In the genomic region with DNA sequence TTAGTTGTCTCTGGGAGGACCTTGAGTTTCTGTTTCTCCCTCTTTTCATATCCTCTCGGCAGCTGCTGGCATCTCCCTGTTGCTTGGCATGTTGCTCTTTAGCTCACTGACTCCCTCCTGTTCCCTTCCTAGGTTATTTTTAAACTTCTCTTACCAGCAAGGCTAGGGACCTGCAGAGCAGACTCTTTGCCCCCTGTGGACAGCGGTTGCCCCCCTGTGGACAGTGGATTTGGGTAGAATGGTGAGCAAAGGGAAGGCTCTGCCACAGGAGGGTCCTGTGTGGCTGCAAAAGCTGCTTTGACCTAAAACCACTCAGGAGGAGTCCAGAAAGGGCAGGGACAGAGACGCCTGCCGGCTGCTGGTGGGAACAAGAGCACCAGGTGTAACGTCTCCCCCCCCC, we compare ENCODE assay signal across 19 mouse cellular contexts. TPM values are rescaled to one million over a fixed set of nuclear protein-coding genes. Genes with fewer than 3 reads are reported as not detected.
DNase-seq lines count a peak whose midpoint lies in the region; ATAC-seq and TF ChIP-seq lines count a peak whose summit lies in the region.
"Had no signal": no experiment of that assay in that cellular context is flagged by ENCODE, and none has a peak within 500 bp of the region (broad histone marks: within the 10 kb centered on the region; RNA-seq: fewer than 3 reads in every experiment).

No protein-coding gene starts in this region.

- no peak overlapping the region for H3K4me2 ChIP-seq in midbrain, embryonic 11.5 days
- H3K4me2 ChIP-seq in midbrain, embryonic 13.5 days (replicated peaks): no peak overlapping the region
- H3K4me2 ChIP-seq: embryonic facial prominence, embryonic 13.5 days; forebrain, embryonic 12.5 days; heart, embryonic 15.5 days; hindbrain, embryonic 12.5 days had no signal

- no peak for TF ChIP-seq EP300 in heart, adult 2 months (IDR thresholded peaks at IDR 0.05; ENCODE audit: insufficient read depth, low read depth, low read length)

- no peaks in the 10 kb centered on the region for H3K9me3 ChIP-seq in heart, embryonic 10.5 days
- no peaks in the 10 kb centered on the region for H3K9me3 ChIP-seq in midbrain, embryonic 11.5 days (ENCODE audit: control insufficient read depth, low read length)
- no peaks in the 10 kb centered on the region for H3K9me3 ChIP-seq in midbrain, embryonic 13.5 days
- H3K9me3 ChIP-seq: embryonic facial prominence, embryonic 13.5 days; forebrain, embryonic 12.5 days; heart, embryonic 15.5 days had no signal

- TF ChIP-seq CTCF in heart, adult 2 months (IDR thresholded peaks at IDR 0.05): peak; percentile 56

- H3K9ac ChIP-seq in heart, adult 2 months (ENCODE audit: low read depth, low read length): no peak overlapping the region
- no peak overlapping the region for H3K9ac ChIP-seq in midbrain, embryonic 11.5 days (ENCODE audit: low read length)
- H3K9ac ChIP-seq in midbrain, embryonic 13.5 days (replicated peaks): no peak overlapping the region
- H3K9ac ChIP-seq: embryonic facial prominence, embryonic 13.5 days; forebrain, embryonic 12.5 days; heart, embryonic 15.5 days; hindbrain, embryonic 12.5 days had no signal

- no peaks in the 10 kb centered on the region for H3K27me3 ChIP-seq in heart, adult 2 months (ENCODE audit: control insufficient read depth, insufficient read depth, low read length)
- H3K27me3 ChIP-seq in heart, embryonic 10.5 days (ENCODE audit: insufficient read depth, poor library complexity, severe bottlenecking): no peaks in the 10 kb centered on the region
- H3K27me3 ChIP-seq in midbrain, embryonic 11.5 days (ENCODE audit: control insufficient read depth, insufficient read depth, low read length): no peaks in the 10 kb centered on the region
- no peaks in the 10 kb centered on the region for H3K27me3 ChIP-seq in midbrain, embryonic 13.5 days
- H3K27me3 ChIP-seq: embryonic facial prominence, embryonic 13.5 days; forebrain, embryonic 12.5 days; heart, embryonic 15.5 days; hindbrain, embryonic 12.5 days had no signal

- WGBS in heart, adult 2 months: 33% methylated on average over 5 of the region's 5 CpGs
- 40% methylated on average over 5 of the region's 5 CpGs for WGBS in heart, embryonic 10.5 days
- WGBS in midbrain, embryonic 11.5 days: 29% methylated on average over 5 of the region's 5 CpGs
- WGBS in midbrain, embryonic 13.5 days: 39% methylated on average over 5 of the region's 5 CpGs

- no peaks in the 10 kb centered on the region for H3K79me2 ChIP-seq in heart, adult 2 months (replicated peaks; ENCODE audit: control insufficient read depth, insufficient read depth, low read length)

- no peak overlapping the region for H3K27ac ChIP-seq in heart, adult 2 months
- H3K27ac ChIP-seq in heart, embryonic 10.5 days: no peak overlapping the region
- no peak overlapping the region for H3K27ac ChIP-seq in midbrain, embryonic 11.5 days (ENCODE audit: low read depth, low read length)
- no peak overlapping the region for H3K27ac ChIP-seq in midbrain, embryonic 13.5 days
- H3K27ac ChIP-seq: embryonic facial prominence, embryonic 13.5 days; forebrain, embryonic 12.5 days; heart, embryonic 15.5 days; hindbrain, embryonic 12.5 days had no signal

- intact Hi-C loops in heart, adult 2 months (cut with DNase I): no loop called here
- intact Hi-C loops in heart, postnatal 10 days (cut with DNase I): no loop called here

- no peaks in the 10 kb centered on the region for H3K36me3 ChIP-seq in heart, adult 2 months (ENCODE audit: control insufficient read depth, insufficient read depth, low read length)
- 0 out of 2 replicates have a peak, but pooled peaks cover 2% of the 10 kb centered on the region for H3K36me3 ChIP-seq in heart, embryonic 10.5 days
- no peaks in the 10 kb centered on the region for H3K36me3 ChIP-seq in midbrain, embryonic 11.5 days (ENCODE audit: control insufficient read depth, insufficient read depth, low read length)
- H3K36me3 ChIP-seq in midbrain, embryonic 13.5 days: no peaks in the 10 kb centered on the region
- H3K36me3 ChIP-seq: embryonic facial prominence, embryonic 13.5 days; forebrain, embryonic 12.5 days; heart, embryonic 15.5 days; hindbrain, embryonic 12.5 days had no signal

- DNase-seq in heart, adult 2 months: peak in 1 of 2 experiments; percentile 32
- DNase-seq in heart, adult 8-10 months (ENCODE audit: low spot score): no peak
- peak; percentile 40 to 42 for DNase-seq in heart, postnatal 10 days
- DNase-seq in heart, embryonic 10.5 days (ENCODE audit: low spot score): no peak
- DNase-seq in midbrain, embryonic 11.5 days (ENCODE audit: low spot score, missing footprints): peak; percentile 12
- DNase-seq in kidney, adult 9 months: no peak
- DNase-seq: adrenal gland, postnatal 25 days; cerebellum, adult 18-20 months; cerebellum, adult 9-11 months; cerebellum, postnatal 36 days had no signal

- no peak for TF ChIP-seq POLR2A in heart, adult 2 months (IDR thresholded peaks at IDR 0.05; ENCODE audit: insufficient read depth, low read depth, low read length)

- no peak for ATAC-seq in midbrain, embryonic 11.5 days (ENCODE audit: low FRiP score)
- no peak for ATAC-seq in midbrain, embryonic 13.5 days
- ATAC-seq: forebrain, embryonic 16.5 days; hindbrain, embryonic 16.5 days; inflammation-experienced regulatory T-cells, adult 6 months; intestine, postnatal 0 days had no signal

- H3K4me1 ChIP-seq in heart, adult 2 months (ENCODE audit: control insufficient read depth, insufficient read depth, low read length): peaks cover 4% of the 10 kb centered on the region; the same call in 1 of the 2 replicates
- H3K4me1 ChIP-seq in heart, embryonic 10.5 days: peaks cover 33% of the 10 kb centered on the region
- 0 out of 2 replicates have a peak, but pooled peaks cover 4% of the 10 kb centered on the region for H3K4me1 ChIP-seq in midbrain, embryonic 11.5 days (ENCODE audit: control insufficient read depth, insufficient read depth, low read length)
- H3K4me1 ChIP-seq in midbrain, embryonic 13.5 days (replicated peaks): peaks cover 7% of the 10 kb centered on the region

- H3K4me3 ChIP-seq in heart, adult 2 months: no peak overlapping the region
- H3K4me3 ChIP-seq in heart, embryonic 10.5 days: no peak overlapping the region
- no peak overlapping the region for H3K4me3 ChIP-seq in midbrain, embryonic 11.5 days (ENCODE audit: low read depth, low read length)
- H3K4me3 ChIP-seq in midbrain, embryonic 13.5 days (replicated peaks): no peak overlapping the region
- H3K4me3 ChIP-seq: embryonic facial prominence, embryonic 13.5 days; forebrain, embryonic 12.5 days; heart, embryonic 15.5 days; hindbrain, embryonic 12.5 days had no signal

RNA-seq across cellular contexts. Expression of a gene that starts 21.5 kb away (rescaled TPM):
- total RNA-seq in heart, adult 2 months (2021): 10 to 100 TPM; 19.9 to 21.1 TPM
- 25.5 and 26.5 TPM in 2 replicates for polyA plus RNA-seq in heart, adult 2 months (2012; rRNA removed)
- 10 to 100 TPM in 3 of 4 experiments, 1 to 10 TPM in 1; 7.2 to 27.9 (median 12.8) TPM for total RNA-seq in heart, adult 8-10 months (2022)
- 10 to 100 TPM; 10.1 to 12.0 TPM for total RNA-seq in heart, postnatal 10 days (2021)
- 4.3 and 4.5 TPM in 2 replicates for polyA plus RNA-seq in heart, embryonic 10.5 days (2016; fragmentation: Nextera tagmentation; extraction: Ambion mirVana)
- polyA plus RNA-seq in midbrain, embryonic 11.5 days (2014; fragmentation: Nextera tagmentation; extraction: Ambion mirVana): 6.3 and 9.3 TPM in 2 replicates
- 8.6 and 9.1 TPM in 2 replicates for polyA plus RNA-seq in midbrain, embryonic 13.5 days (2015; fragmentation: Nextera tagmentation; extraction: Ambion mirVana)

RNA-seq across cellular contexts. Expression of a gene that starts 58.8 kb away (rescaled TPM):
- 100 to 1,000 TPM in 1 of 2 experiments, 10 to 100 TPM in 1; 88.9 to 103 TPM for total RNA-seq in heart, adult 2 months (2021)
- 23.7 and 42.4 TPM in 2 replicates for polyA plus RNA-seq in heart, adult 2 months (2012; rRNA removed)
- total RNA-seq in heart, adult 8-10 months (2022): 10 to 100 TPM; 77.8 to 97.3 (median 89.0) TPM
- 100 to 1,000 TPM; 174 to 190 TPM for total RNA-seq in heart, postnatal 10 days (2021)
- 757 and 1,068 TPM in 2 replicates for polyA plus RNA-seq in heart, embryonic 10.5 days (2016; fragmentation: Nextera tagmentation; extraction: Ambion mirVana)
- polyA plus RNA-seq in midbrain, embryonic 11.5 days (2014; fragmentation: Nextera tagmentation; extraction: Ambion mirVana): 1,896 and 1,979 TPM in 2 replicates
- 1,097 and 1,253 TPM in 2 replicates for polyA plus RNA-seq in midbrain, embryonic 13.5 days (2015; fragmentation: Nextera tagmentation; extraction: Ambion mirVana)

RNA-seq across cellular contexts. Expression of a gene that starts 58.9 kb away (rescaled TPM):
- 10 to 100 TPM; 17.5 to 21.0 TPM for total RNA-seq in heart, adult 2 months (2021)
- 7.4 and 13.4 TPM in 2 replicates for polyA plus RNA-seq in heart, adult 2 months (2012; rRNA removed)
- 10 to 100 TPM; 18.6 to 24.4 (median 21.0) TPM for total RNA-seq in heart, adult 8-10 months (2022)
- 10 to 100 TPM; 19.1 to 23.6 TPM for total RNA-seq in heart, postnatal 10 days (2021)
- 45.9 and 53.7 TPM in 2 replicates for polyA plus RNA-seq in heart, embryonic 10.5 days (2016; fragmentation: Nextera tagmentation; extraction: Ambion mirVana)
- 81.3 and 83.3 TPM in 2 replicates for polyA plus RNA-seq in midbrain, embryonic 11.5 days (2014; fragmentation: Nextera tagmentation; extraction: Ambion mirVana)
- 64.4 and 64.8 TPM in 2 replicates for polyA plus RNA-seq in midbrain, embryonic 13.5 days (2015; fragmentation: Nextera tagmentation; extraction: Ambion mirVana)

Comparison
In these comparisons a context has a peak if more than half of its experiments do, and no peak if none do; other contexts are left out.
1. DNase-seq: peak in heart, postnatal 10 days (2 of 2) and midbrain, embryonic 11.5 days (single experiment); none in heart, adult 8-10 months (single experiment), heart, embryonic 10.5 days (single experiment) and kidney, adult 9 months (single experiment).
2. RNA of a gene that starts 58.8 kb away (polyA plus RNA-seq): 1,896 to 1,979 TPM in midbrain, embryonic 11.5 days, 1,097 to 1,253 TPM in midbrain, embryonic 13.5 days and 757 to 1,068 TPM in heart, embryonic 10.5 days; 23.7 to 42.4 TPM in heart, adult 2 months; every median in the first group is over 10 times any median in the second.